Mouse (Mus musculus) G1E (cell line): ENCODE measurements around the gene Mss51. TPM values are rescaled to one million over a fixed set of nuclear protein-coding genes. Genes with fewer than 3 reads are reported as not detected.

Experiments used
- ATAC-seq: 2 replicates; pipeline ENCODE4 v1.8.0; 2016; ENCODE audit warnings: mild to moderate bottlenecking; ENCODE audit not compliant: insufficient number of reproducible peaks, poor library complexity, low FRiP score, severe bottlenecking; ENCODE audit errors: extremely low read depth
- DNase-seq: peaks from one replicate; pipeline ENCODE4 v3.0.0; 2012; ENCODE audit warnings: low spot score
- H3K27me3 ChIP-seq: 2 replicates; pipeline ENCODE4 v1.6.1; 2012; ENCODE audit warnings: mild to moderate bottlenecking, low read length, inconsistent platforms; ENCODE audit not compliant: insufficient read depth
- H3K36me3 ChIP-seq: replicated peaks from 2 replicates; pipeline ENCODE3; 2012; ENCODE audit warnings: mild to moderate bottlenecking, inconsistent platforms
- H3K4me1 ChIP-seq: 2 replicates; pipeline ENCODE4 v1.6.1; 2012; ENCODE audit warnings: low read depth, low read length, inconsistent platforms, mixed read lengths; ENCODE audit not compliant: insufficient read depth
- H3K4me3 ChIP-seq: 2 replicates; pipeline ENCODE4 v1.5.1; 2012; ENCODE audit warnings: low read depth, mild to moderate bottlenecking, inconsistent platforms, low read length, moderate library complexity, mixed read lengths
- H3K9me3 ChIP-seq: replicated peaks from 2 replicates; pipeline ENCODE4 v1.6.1; 2012; ENCODE audit warnings: inconsistent platforms
- CTCF ChIP-seq: IDR thresholded peaks from 2 replicates; pipeline ENCODE4 v1.5.1; 2012; ENCODE audit warnings: low read depth, low read length, inconsistent platforms, mixed read lengths
- GATA1 ChIP-seq: IDR thresholded peaks from 2 replicates; pipeline ENCODE4 v1.6.1; 2012; ENCODE audit warnings: borderline replicate concordance, low read length, inconsistent platforms, mixed read lengths
- GATA2 ChIP-seq: IDR thresholded peaks from 2 replicates; pipeline ENCODE4 v1.6.1; 2012; ENCODE audit warnings: low read depth, low read length, inconsistent platforms, borderline replicate concordance
- POLR2AphosphoS5 ChIP-seq: IDR thresholded peaks from 2 replicates; pipeline ENCODE4 v1.6.1; 2012; ENCODE audit warnings: low read depth, low read length, inconsistent platforms; ENCODE audit not compliant: insufficient replicate concordance
- TAL1 ChIP-seq: conservative IDR thresholded peaks from 2 replicates; pipeline ENCODE4 v1.6.1; 2012; ENCODE audit warnings: low read depth, low read length, inconsistent platforms, mixed read lengths
- polyA plus RNA-seq: library from polyadenylated mRNA; stranded (reverse); fragments of >175 nt; gene quantifications from 2 replicates; pipeline ENCODE4 v1.2.3, GENCODE M21; 2012
- total RNA-seq, 2 experiments: library from RNA; stranded (forward) in 1 of 2; stranded (reverse) in 1 of 2; fragments of 200-1000 nt in 1 of 2; fragments of >200 nt in 1 of 2; fragmentation: Nextera tagmentation in 1 of 2; gene quantifications; 2 replicates each; pipeline ENCODE4 v1.2.3; 2014 to 2017

Gene Mss51
- total and polyA plus RNA-seq, 3 experiments: 0.12 to 3.0 (median 1.0) TPM

DNA sequence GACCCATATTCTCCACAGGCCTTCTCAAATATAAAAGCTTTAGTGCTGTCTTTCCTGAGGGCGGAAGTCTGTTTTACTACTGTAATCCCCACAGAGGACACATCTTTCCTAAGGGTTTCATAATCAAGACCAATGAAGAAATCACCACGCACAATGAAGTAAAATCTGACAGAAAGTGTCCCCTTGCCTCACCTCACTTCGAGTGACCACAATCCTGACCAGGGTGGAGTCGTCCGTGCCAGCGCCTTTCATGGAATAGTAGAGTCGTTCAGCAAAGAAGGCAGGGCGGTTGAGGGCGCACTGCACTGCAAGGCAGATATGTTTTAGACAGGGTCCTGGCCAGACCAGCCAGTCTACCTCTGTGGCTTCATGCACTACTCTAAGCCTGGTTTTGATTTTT, 38.3 kb downstream of the Mss51 start:
- Histone ChIP-seq H3K36me3 (peaks cover 82% of the 10 kb centered on the region), H3K27me3 (no peaks in the 10 kb centered on the region), H3K4me1 (no peaks in the 10 kb centered on the region), H3K4me3 (no peak overlapping the region), H3K9me3 (no peaks in the 10 kb centered on the region)
- ATAC-seq (no peak), DNase-seq (no peak)
- TF ChIP-seq CTCF (no peak), TAL1 (no peak), POLR2AphosphoS5 (no peak), GATA2 (no peak), GATA1 (no peak)

DNA sequence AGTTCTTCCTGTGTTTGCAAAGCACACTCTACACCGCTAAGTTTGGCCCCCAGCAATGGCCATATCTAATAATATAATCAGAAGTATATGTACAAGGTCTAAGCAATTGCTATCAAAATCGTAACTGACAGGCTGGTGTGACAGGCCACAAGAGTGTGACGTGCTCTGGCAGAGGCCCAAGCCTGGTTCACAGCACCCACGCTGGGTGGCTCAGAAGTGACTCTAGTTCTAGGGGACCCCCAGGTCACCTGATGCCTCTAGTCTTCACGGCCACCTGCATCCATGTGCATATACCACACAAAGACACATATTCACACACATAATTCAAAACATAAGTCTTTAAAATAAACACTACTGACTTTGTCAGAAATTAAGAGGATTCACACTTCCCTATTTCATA, 43.8 kb downstream of the Mss51 start:
- Histone ChIP-seq H3K4me3 (no peak overlapping the region), H3K4me1 (peaks cover 17% of the 10 kb centered on the region), H3K36me3 (peaks cover 29% of the 10 kb centered on the region), H3K9me3 (no peaks in the 10 kb centered on the region), H3K27me3 (0 out of 2 replicates have a peak, but pooled peaks cover 4% of the 10 kb centered on the region)
- DNase-seq: no peak
- TF ChIP-seq GATA1 (no peak), TAL1 (no peak), CTCF (no peak), POLR2AphosphoS5 (no peak), GATA2 (no peak)
- ATAC-seq: no peak

DNA sequence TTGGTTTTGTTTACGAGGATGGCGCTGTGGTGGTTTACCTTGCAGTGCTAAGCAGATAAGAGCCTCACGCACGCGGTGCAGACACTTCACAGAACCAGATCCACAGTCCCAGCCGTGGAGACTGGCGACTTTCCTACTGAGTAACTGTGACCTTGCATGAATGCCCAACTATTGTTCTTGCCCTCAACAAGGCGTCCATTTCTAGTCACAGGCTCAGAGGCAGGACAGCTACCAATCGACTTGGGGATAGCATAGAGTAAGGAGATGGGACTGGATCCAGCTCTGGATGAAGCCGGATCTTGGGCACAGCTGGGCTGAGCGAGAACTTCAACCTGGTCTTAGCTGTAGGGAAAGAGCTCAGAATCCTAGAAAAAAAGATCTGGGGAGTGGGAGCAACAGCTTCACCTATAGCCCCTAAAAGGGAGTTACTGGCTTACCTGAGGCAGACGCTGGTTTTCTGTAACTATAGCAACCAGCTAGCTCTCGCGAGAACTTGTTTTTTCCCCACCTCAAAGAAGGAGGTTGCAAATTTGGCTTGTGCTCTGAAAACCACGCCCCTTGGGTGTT, 44.9 kb downstream of the Mss51 start, which contains the start of gene Cfap70:
Gene Cfap70, minus strand, starts transcription at position 462 of the 567 bp plus-strand sequence.
- no peak for ATAC-seq
- no peak for TF ChIP-seq CTCF
- TF ChIP-seq GATA1: no peak
- no peak for TF ChIP-seq GATA2
- TF ChIP-seq TAL1: no peak
- TF ChIP-seq POLR2AphosphoS5: no peak
- peak within 1 kb of the TSS; percentile 66 for H3K4me3 ChIP-seq
- 0 out of 2 replicates have a peak, but pooled peaks cover 4% of the 10 kb centered on the region for H3K27me3 ChIP-seq
- peak; percentile 44 for DNase-seq
- no peaks in the 10 kb centered on the region for H3K9me3 ChIP-seq
- H3K36me3 ChIP-seq: peaks cover 24% of the 10 kb centered on the region
- H3K4me1 ChIP-seq: peaks cover 19% of the 10 kb centered on the region

DNA sequence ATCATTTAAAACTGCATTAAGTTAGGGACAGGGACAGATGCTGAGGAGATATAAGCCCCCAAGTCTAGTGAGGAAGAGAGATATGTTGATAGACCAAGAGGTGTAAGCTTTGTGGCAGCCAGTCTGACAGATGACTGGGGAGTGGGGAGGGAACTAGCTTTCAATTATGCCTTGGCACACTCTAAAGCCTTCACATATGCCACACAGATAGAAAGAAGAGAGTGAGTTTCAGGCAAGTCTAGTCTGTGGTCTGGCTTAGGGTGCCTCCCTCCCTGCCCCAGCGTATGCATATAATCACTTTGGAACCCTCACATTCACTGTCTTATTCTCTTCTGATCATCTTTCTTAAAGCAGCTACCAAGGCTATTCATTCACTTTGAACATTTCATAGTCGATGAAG, 45.4 kb downstream of the Mss51 start:
- Histone ChIP-seq H3K9me3 (no peaks in the 10 kb centered on the region), H3K27me3 (0 out of 2 replicates have a peak, but pooled peaks cover 4% of the 10 kb centered on the region), H3K4me1 (peaks cover 19% of the 10 kb centered on the region), H3K4me3 (peak overlapping the region; percentile 66; the same call in 1 of the 2 replicates), H3K36me3 (peaks cover 19% of the 10 kb centered on the region)
- ATAC-seq (no peak), DNase-seq (no peak)
- no peak for TF ChIP-seq CTCF

DNA sequence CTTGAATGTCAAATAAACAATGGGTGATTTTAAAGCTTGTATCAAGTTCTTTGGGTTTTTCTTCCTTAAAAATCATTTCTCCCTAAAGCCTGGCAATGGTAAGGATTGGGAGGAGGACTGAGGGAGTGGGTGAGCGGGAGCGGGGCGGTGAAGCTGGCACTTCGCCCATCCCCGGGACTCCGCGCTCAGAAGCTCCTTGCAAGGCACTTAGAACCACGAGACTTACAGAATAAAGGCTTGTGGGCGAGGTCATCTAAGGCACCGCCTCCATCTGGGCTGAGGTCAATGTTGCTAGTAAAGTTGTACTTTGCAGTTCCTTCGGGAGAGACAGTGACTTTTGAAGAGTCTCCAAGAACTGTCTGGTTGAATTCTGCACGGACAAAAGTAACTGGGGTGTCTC, 49.5 kb downstream of the Mss51 start:
- peaks cover 13% of the 10 kb centered on the region for H3K4me1 ChIP-seq
- no peaks in the 10 kb centered on the region for H3K36me3 ChIP-seq
- no peaks in the 10 kb centered on the region for H3K9me3 ChIP-seq
- DNase-seq (no peak), ATAC-seq (no peak)
- no peak overlapping the region for H3K4me3 ChIP-seq
- H3K27me3 ChIP-seq: peaks cover 9% of the 10 kb centered on the region
- TF ChIP-seq GATA2 (no peak), CTCF (no peak)

DNA sequence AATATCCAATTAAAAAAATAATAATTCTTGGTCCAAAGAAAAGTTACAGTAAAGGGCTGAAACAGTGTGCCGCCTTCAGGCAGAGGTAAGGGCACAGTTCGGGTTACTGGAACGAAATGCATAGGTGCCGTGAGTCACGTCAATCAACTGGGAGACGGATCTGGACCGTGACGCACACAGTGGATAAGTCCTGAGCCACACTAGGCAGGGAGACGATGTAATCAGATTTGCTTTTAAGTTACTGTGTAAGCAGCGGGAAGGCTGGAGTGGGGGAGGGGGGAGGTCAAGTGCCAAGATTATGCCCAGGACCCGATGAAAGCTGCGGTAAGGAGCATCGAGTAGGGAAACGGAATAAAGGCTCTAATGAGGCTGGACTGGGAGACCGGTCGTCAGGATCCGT, 54.4 kb downstream of the Mss51 start:
- no peak for DNase-seq
- Histone ChIP-seq H3K4me1 (peaks cover 2% of the 10 kb centered on the region; the same call in 1 of the 2 replicates), H3K27me3 (peaks cover 13% of the 10 kb centered on the region), H3K9me3 (no peaks in the 10 kb centered on the region), H3K36me3 (no peaks in the 10 kb centered on the region), H3K4me3 (no peak overlapping the region)
- TF ChIP-seq POLR2AphosphoS5 (no peak), GATA1 (no peak), GATA2 (no peak), TAL1 (no peak), CTCF (no peak)
- no peak for ATAC-seq

DNA sequence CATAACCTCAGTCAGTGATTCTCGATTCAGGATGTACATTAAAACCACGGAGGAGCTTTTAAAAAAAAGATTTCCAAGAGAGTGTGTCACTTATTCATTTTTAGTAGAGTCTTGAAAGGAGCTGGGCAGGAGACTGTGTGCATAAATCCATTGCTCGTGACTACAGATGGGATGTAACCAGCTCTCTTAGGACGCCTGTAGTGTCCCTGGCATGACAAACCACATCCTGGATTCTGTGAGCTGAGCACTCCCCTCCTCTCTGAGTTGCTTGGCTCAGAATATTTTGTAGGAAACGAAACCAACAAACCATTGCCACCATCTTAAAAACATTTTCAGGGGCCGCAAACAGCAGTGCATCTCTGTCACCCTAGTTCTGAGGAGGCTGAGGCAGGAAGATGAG, 59.7 kb downstream of the Mss51 start:
- DNase-seq (no peak), ATAC-seq (no peak)
- Histone ChIP-seq H3K4me1 (no peaks in the 10 kb centered on the region), H3K9me3 (no peaks in the 10 kb centered on the region), H3K36me3 (no peaks in the 10 kb centered on the region), H3K4me3 (no peak overlapping the region), H3K27me3 (peaks cover 16% of the 10 kb centered on the region)
- no peak for TF ChIP-seq GATA2
- no peak for TF ChIP-seq POLR2AphosphoS5
- TF ChIP-seq CTCF: no peak
- no peak for TF ChIP-seq GATA1
- TF ChIP-seq TAL1: no peak

Other genes starting within 250 kb of the Mss51 start
- gene Kcnk16, start 227.7 kb downstream of the Mss51 start, total RNA-seq (2014; fragmentation: Nextera tagmentation): not detected in 2 replicates
- 0.12 and 0.16 TPM in 2 replicates for gene Kcnk16, start 227.7 kb downstream of the Mss51 start, total RNA-seq (2017)
- gene Kcnk16, start 227.7 kb downstream of the Mss51 start, polyA plus RNA-seq: not detected in 2 replicates
- 18.5 and 26.8 TPM in 2 replicates for gene Nudt13, start 202.2 kb downstream of the Mss51 start, total RNA-seq (2014; fragmentation: Nextera tagmentation)
- gene Nudt13, start 202.2 kb downstream of the Mss51 start, total RNA-seq (2017): 7.4 TPM in 2 replicates
- 1.4 and 1.6 TPM in 2 replicates for gene Nudt13, start 202.2 kb downstream of the Mss51 start, polyA plus RNA-seq
- 66.1 and 79.6 TPM in 2 replicates for gene Ecd, start 148.8 kb downstream of the Mss51 start, total RNA-seq (2014; fragmentation: Nextera tagmentation)
- gene Ecd, start 148.8 kb downstream of the Mss51 start, total RNA-seq (2017): 62.5 and 63.9 TPM in 2 replicates
- gene Ecd, start 148.8 kb downstream of the Mss51 start, polyA plus RNA-seq: 56.6 and 58.0 TPM in 2 replicates
- gene Fam149b, start 148.7 kb downstream of the Mss51 start, total RNA-seq (2014; fragmentation: Nextera tagmentation): 38.5 and 42.3 TPM in 2 replicates
- gene Fam149b, start 148.7 kb downstream of the Mss51 start, total RNA-seq (2017): 27.4 and 29.9 TPM in 2 replicates
- 12.2 and 15.6 TPM in 2 replicates for gene Fam149b, start 148.7 kb downstream of the Mss51 start, polyA plus RNA-seq
- gene Dnajc9, start 108.0 kb downstream of the Mss51 start, total RNA-seq (2014; fragmentation: Nextera tagmentation): 83.3 and 105 TPM in 2 replicates
- gene Dnajc9, start 108.0 kb downstream of the Mss51 start, total RNA-seq (2017): 222 and 259 TPM in 2 replicates
- 129 and 178 TPM in 2 replicates for gene Dnajc9, start 108.0 kb downstream of the Mss51 start, polyA plus RNA-seq
- 23.9 and 25.8 TPM in 2 replicates for gene Mrps16, start 103.3 kb downstream of the Mss51 start, total RNA-seq (2014; fragmentation: Nextera tagmentation)
- 73.6 and 106 TPM in 2 replicates for gene Mrps16, start 103.3 kb downstream of the Mss51 start, total RNA-seq (2017)
- 28.6 and 35.8 TPM in 2 replicates for gene Mrps16, start 103.3 kb downstream of the Mss51 start, polyA plus RNA-seq
- not detected in 2 replicates for gene Cfap70, start 44.7 kb downstream of the Mss51 start, total RNA-seq (2014; fragmentation: Nextera tagmentation)
- 0.23 TPM in 1 of 2 replicates, not detected in the other for gene Cfap70, start 44.7 kb downstream of the Mss51 start, total RNA-seq (2017)
- gene Cfap70, start 44.7 kb downstream of the Mss51 start, polyA plus RNA-seq: not detected in 2 replicates
- 87.7 and 107 TPM in 2 replicates for gene Anxa7, start 16.8 kb downstream of the Mss51 start, total RNA-seq (2014; fragmentation: Nextera tagmentation)
- 84.4 and 85.4 TPM in 2 replicates for gene Anxa7, start 16.8 kb downstream of the Mss51 start, total RNA-seq (2017)
- gene Anxa7, start 16.8 kb downstream of the Mss51 start, polyA plus RNA-seq: 33.6 and 40.4 TPM in 2 replicates
- 245 and 249 TPM in 2 replicates for gene Ppp3cb, start 49.7 kb upstream of the Mss51 start, total RNA-seq (2014; fragmentation: Nextera tagmentation)
- gene Ppp3cb, start 49.7 kb upstream of the Mss51 start, total RNA-seq (2017): 64.2 and 68.9 TPM in 2 replicates
- 4.0 and 4.4 TPM in 2 replicates for gene Ppp3cb, start 49.7 kb upstream of the Mss51 start, polyA plus RNA-seq
- gene Usp54, start 144.2 kb upstream of the Mss51 start, total RNA-seq (2014; fragmentation: Nextera tagmentation): 3.7 and 3.9 TPM in 2 replicates
- 2.7 and 3.3 TPM in 2 replicates for gene Usp54, start 144.2 kb upstream of the Mss51 start, total RNA-seq (2017)
- gene Usp54, start 144.2 kb upstream of the Mss51 start, polyA plus RNA-seq: 0.58 and 0.72 TPM in 2 replicates
- gene Myoz1, start 159.6 kb upstream of the Mss51 start, total RNA-seq (2014; fragmentation: Nextera tagmentation): not detected in 2 replicates
- gene Myoz1, start 159.6 kb upstream of the Mss51 start, total RNA-seq (2017): 0.23 TPM in 1 of 2 replicates, not detected in the other
- gene Myoz1, start 159.6 kb upstream of the Mss51 start, polyA plus RNA-seq: not detected in 2 replicates
- gene Synpo2l, start 171.5 kb upstream of the Mss51 start, total RNA-seq (2014; fragmentation: Nextera tagmentation): 0.23 TPM in 1 of 2 replicates, not detected in the other
- gene Synpo2l, start 171.5 kb upstream of the Mss51 start, total RNA-seq (2017): 0.06 and 0.11 TPM in 2 replicates
- gene Synpo2l, start 171.5 kb upstream of the Mss51 start, polyA plus RNA-seq: 0.04 and 0.07 TPM in 2 replicates
- 119 and 126 TPM in 2 replicates for gene Sec24c, start 177.4 kb upstream of the Mss51 start, total RNA-seq (2014; fragmentation: Nextera tagmentation)
- 88.4 and 101 TPM in 2 replicates for gene Sec24c, start 177.4 kb upstream of the Mss51 start, total RNA-seq (2017)
- 255 and 271 TPM in 2 replicates for gene Sec24c, start 177.4 kb upstream of the Mss51 start, polyA plus RNA-seq
- gene Fut11, start 198.1 kb upstream of the Mss51 start, total RNA-seq (2014; fragmentation: Nextera tagmentation): 3.5 and 4.6 TPM in 2 replicates
- 7.8 and 8.3 TPM in 2 replicates for gene Fut11, start 198.1 kb upstream of the Mss51 start, total RNA-seq (2017)
- 4.1 and 5.0 TPM in 2 replicates for gene Fut11, start 198.1 kb upstream of the Mss51 start, polyA plus RNA-seq
- gene Chchd1, start 206.1 kb upstream of the Mss51 start, total RNA-seq (2014; fragmentation: Nextera tagmentation): 43.0 and 53.6 TPM in 2 replicates
- 135 and 152 TPM in 2 replicates for gene Chchd1, start 206.1 kb upstream of the Mss51 start, total RNA-seq (2017)
- gene Chchd1, start 206.1 kb upstream of the Mss51 start, polyA plus RNA-seq: 8.4 and 8.7 TPM in 2 replicates
- 41.1 and 41.2 TPM in 2 replicates for gene Zswim8, start 210.7 kb upstream of the Mss51 start, total RNA-seq (2014; fragmentation: Nextera tagmentation)
- 16.7 and 19.1 TPM in 2 replicates for gene Zswim8, start 210.7 kb upstream of the Mss51 start, total RNA-seq (2017)
- gene Zswim8, start 210.7 kb upstream of the Mss51 start, polyA plus RNA-seq: 31.5 and 35.7 TPM in 2 replicates
- 195 and 204 TPM in 2 replicates for gene Ndst2, start 237.7 kb upstream of the Mss51 start, total RNA-seq (2014; fragmentation: Nextera tagmentation)
- 227 and 232 TPM in 2 replicates for gene Ndst2, start 237.7 kb upstream of the Mss51 start, total RNA-seq (2017)
- gene Ndst2, start 237.7 kb upstream of the Mss51 start, polyA plus RNA-seq: 61.4 and 72.2 TPM in 2 replicates